Mouse (Mus musculus) urinary bladder, postnatal 25 days (tissue): ENCODE data around the gene S100a8.

ENCODE experiments used
- DNase-seq: peaks from one replicate; pipeline ENCODE4 v3.0.0; 2022; ENCODE audit warnings: low spot score

The S100a8 gene

DNA sequence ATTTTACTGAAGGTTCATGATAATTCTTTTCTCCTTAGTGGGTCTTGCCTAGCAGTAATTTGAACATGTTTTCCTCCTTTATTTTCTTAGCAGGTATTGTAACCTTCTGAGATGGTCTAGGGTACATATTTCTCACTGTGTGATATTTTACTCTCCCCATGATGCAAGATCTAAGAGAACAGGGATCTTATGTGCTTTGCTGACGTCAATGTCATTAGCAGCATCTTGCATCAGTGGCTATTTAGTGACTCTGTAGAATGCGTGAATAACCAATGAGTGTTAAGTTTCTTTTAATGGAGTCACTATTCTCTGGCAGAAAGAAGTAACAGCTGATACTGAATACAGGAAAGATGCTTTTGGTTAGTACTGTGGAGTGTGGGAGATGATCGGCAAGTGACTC lies 15.2 kb downstream of the S100a8 start:
- DNase-seq, result no peak

- no peak for DNase-seq
Observed at GRCm38 (mm10) chr3:90686835-90687234, 18.1 kb downstream of the S100a8 start.

GRCm38 (mm10) chr3:90693496-90693895 lies 24.7 kb downstream of the S100a8 start:
- DNase-seq, result no peak

- no peak for DNase-seq
Observed at GRCm38 (mm10) chr3:90695613-90696012, 26.8 kb downstream of the S100a8 start, which contains the start of gene S100a9. Gene S100a9 (minus strand): TSS chr3:90695721.

DNA sequence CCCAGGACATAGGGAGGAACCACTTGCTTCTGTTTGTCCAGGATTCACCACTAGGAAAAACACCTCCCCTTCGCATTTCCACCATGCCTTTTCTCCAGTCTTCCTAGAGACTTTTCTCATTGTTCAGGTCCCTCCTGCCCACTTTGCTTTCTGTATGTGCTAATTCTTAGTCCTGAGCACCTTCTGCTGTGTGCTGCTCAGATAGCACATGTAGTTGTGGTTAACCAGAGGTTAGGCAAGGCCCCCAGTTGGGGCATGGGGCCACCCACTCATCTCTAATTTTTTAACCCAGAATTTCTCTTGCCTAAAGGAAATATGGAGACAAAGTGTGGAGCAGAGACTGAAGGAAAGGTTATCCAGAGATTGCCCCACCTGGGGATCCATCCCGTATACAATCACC lies 33.5 kb downstream of the S100a8 start:
- DNase-seq, result no peak

- DNase-seq, result no peak
Observed at GRCm38 (mm10) chr3:90708523-90709202, 39.9 kb downstream of the S100a8 start.

DNA sequence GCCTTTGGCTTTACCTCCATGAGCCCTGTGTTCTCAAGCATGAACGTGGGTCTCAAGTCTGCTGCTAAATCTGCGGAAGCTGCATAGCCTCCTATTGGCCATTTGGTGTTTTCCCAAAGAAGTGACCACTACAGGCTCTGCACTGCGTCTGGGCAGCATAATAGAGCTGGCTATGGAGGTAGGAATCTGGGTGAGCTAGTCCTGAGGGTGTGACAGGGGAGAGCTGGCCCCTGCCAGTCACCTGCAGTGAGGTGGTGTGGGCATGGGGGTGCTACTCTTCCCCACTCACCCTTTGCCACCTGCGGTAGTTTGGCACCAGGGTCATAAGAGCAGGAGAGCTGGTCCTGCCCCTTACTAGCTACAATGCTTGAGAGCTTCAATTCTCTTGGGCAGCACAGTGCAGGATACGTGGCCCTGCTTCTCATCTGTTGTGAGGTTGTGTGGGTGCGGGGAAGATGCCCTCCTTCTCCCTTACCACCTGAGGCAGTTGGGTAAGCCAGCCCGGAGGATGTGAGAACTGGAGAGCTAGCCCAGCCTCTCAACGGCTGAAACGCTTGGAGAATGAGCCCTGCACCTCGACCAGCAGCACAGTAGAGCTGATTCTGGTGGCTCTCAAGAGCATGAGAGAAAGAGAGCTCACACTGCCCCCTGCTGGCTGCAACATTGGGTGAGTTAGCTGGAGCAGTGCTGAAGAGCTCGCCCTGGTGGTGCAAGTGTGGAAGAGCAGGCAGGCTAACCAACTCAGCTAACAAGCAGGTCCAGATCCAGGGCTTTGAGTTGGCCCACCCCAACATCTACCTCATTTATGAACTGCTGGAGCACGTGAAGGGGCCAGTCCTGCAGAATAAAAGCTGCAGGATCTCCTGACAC lies 41.0 kb downstream of the S100a8 start:
- peak; percentile 89 for DNase-seq
